Mouse (Mus musculus) CH12F3 (cell line): ENCODE measurements around the gene Ccl8.

Experiments
- in situ Hi-C: fragments of 300-500 bp; cut with MboI; formaldehyde crosslinking; loops from 2 replicates; pipeline ENCODE4 v1.14.3; 2020; ENCODE audit warnings: low sequenced_read_pairs

The Ccl8 gene

DNA sequence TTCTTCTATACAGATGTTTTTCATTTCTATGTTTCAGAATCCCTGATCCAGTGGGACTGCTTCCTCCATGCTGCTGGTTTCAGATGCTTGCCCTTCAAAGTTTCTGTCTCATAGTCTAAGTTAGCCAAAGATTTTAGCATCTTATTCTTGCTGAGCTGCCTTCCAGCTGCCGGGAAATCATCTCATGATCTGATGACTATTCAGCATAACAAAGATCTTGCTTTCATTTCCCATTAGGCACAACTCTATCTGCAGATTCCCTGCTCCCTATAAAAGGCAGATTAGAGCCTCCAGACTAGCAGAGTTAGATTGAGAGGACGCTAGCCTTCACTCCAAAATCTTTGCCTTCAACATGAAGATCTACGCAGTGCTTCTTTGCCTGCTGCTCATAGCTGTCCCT is at the start of gene Ccl8:
TSS of gene Ccl8 (plus strand) at position 301 of the 400 bp plus-strand sequence.
- in situ Hi-C loops: no loop called here

DNA sequence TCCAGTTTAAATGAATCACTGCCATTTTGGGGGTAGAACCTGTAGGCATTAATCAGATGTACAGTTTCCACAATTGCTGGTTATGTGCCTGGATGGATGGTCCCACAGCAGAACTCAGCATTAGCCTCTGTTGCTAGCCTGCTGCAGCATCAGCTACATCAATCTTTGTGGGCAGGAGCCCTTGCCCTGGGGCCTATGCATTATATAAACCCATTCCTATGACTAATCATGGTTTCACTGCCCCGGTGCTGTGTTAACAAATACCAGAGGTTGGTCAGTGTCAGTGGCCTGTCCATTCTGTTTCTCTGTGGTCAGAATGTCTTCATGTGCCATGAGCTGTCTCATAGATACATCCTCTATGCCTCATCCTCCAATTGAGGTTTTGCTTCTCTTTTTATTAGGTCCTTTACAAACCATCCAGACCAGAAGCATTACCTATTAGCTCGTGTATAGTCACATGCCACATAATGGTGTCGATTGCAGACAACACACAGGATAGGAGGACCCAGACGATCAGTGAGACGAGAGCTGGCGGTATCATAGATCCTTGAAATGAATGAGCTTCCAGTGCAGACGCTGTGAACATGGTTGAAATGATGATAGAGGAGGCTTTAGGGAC is 47.9 kb upstream of the Ccl8 start:
- in situ Hi-C loops: no loop called here

DNA sequence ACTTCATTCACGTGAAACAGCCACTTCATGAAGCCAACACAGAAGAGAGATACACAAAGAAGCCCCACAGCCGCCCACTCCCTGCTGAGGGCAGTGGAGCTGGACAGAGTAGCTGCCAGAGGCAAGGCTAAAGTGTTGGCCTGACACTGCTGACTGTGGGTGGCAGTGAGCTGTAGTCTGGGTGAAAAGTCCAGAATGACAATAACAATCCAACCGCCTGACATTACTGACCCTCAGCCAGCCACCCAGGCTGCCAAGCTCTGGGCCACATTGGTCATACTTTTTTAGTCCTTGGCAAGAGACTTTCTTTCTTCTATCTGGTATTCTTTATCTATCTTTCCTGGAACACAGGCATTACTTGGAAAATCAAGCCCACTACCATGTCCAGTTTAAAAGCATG is 43.9 kb upstream of the Ccl8 start:
- in situ Hi-C loops: no loop called here

DNA sequence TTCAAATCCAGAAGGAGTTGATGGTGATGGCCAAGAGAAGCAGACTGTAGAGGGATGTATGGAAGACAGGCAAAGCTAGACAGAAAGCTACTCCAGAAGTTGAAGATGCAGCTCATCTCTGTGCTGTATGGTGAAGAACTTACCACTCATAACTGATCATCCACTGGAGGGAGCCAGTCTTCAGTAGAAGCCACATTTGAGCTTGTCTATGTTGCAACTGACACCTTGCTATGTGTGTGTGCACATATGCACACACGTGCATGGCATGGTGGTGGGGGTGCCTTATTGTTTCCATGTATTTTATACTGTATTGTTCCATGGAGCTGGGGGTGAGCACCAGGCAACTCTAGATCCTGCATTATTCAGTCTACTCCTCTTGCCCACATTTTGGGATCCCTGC is 42.6 kb upstream of the Ccl8 start:
- in situ Hi-C loops: no loop called here

DNA sequence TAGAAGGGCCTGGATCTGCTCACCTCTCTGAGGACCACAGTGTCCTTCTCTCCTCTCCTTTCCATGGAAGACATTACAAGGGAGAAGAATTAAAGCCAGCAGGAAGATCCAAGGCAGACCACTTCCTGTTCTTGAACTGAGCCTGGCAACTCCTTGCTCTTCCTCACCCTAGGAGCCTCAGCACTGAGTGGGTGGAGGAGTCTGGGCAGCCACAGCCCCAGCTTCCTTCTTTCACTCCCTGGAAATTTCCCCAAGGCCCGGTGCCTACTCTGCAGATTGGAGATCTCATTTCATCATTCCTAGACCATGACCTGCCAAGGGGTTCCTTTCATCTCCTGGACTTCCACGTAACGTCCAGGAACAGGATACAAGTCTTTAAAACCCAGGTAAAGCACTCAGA is 42.0 kb upstream of the Ccl8 start:
- in situ Hi-C loops: no loop called here

DNA sequence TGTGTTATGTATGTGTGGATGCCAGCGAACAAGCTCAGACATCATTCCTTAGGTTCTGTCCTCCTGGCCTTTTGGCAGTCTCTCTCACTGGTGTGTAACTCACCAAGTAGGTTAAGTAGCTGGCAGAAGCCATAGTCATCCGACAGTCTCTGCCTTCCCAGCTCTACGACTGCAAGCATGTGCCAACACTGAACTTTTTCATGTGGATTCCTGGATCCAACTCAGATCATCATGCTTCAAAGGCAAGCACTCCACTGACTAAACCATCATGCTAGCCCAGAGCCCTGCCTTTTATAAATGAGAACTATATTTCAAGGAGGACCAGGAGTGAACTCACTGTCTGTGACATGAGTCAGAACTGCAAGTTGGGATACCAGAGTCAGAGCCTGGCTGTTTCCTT is 41.3 kb upstream of the Ccl8 start:
- in situ Hi-C loops: no loop called here

DNA sequence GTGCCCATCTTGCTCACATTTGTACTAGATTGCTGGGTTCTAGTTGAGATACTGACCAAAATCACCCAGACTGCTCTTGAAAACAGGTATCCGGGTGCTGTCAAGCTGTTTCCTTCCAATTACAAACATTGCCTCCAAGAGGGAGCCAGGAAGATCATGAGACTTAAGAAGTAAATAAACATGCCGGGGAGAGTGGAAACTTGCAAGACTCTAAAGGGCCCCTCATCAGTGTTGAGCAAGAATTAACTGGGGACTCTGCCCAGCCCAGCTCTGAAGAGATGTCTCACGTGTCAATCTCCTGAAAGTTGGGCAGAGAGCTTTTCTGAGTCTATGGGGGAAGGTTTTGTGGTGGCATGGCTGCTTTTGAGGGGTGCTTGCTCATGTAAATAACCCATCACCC is 38.0 kb upstream of the Ccl8 start:
- in situ Hi-C loops: no loop called here

DNA sequence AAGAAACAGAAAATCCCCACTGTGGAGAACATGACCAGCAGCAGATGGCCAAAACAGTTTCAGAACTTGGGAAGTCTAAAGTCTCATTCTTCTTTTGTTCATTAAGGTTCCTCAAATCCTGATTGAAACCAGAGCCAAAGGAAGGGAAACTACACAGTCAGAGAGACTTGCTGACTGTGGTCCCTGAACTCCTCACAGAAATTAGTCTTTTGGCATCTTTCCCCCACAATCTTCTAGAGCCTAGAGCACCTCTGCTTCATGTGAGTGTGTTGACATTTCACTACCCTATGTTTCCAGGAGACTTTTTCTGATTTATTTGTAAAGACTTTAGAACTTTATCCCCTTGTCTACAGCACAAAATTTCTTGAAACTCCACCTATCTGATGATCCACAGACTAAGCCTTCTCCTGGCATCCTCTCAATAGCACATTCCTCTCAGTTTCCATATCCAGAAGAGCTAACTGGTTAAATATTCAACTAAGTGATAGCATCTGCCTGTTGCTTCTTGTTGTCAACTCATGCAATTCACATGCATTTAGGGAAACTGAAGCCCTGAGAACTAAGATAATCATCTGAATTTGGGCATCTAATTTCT is 36.8 kb upstream of the Ccl8 start:
- in situ Hi-C loops: no loop called here

DNA sequence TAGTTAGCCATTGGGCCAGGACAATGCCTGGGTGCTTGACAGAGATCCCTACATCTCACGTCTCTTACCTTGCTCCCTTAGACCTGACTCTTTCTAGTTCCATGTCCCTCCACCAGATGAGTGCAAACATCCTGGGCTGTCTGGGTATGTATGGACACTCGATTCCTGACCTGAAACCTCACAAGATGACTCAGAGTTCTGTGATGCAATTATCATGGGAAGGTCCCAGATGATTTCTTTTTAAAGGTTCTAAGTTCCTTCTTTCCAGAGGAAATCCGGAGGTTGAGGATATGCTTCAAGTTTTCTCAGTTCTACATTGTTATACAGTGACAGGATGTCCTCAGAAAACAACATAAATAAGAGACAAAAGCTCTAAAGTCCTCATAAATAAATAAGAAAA is 34.1 kb upstream of the Ccl8 start:
- in situ Hi-C loops: no loop called here

DNA sequence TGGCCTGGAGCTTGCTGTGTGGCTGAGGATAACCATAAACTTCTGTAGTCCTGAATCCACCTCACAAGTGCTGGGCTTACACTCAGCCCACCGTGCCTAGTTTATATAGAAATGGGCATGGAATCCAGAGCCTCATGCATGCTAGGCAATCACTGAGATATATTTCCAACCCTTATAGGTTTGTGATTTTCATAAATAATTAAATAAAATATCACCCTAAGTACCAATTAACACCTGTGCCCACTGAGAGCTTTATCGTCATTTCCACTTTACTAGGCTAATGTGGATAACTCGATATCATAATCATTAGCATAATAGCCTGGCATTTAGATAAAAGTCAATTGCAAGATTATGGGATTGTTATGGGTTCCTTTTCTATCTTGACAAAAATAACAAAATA is 30.6 kb upstream of the Ccl8 start:
- in situ Hi-C loops: no loop called here

DNA sequence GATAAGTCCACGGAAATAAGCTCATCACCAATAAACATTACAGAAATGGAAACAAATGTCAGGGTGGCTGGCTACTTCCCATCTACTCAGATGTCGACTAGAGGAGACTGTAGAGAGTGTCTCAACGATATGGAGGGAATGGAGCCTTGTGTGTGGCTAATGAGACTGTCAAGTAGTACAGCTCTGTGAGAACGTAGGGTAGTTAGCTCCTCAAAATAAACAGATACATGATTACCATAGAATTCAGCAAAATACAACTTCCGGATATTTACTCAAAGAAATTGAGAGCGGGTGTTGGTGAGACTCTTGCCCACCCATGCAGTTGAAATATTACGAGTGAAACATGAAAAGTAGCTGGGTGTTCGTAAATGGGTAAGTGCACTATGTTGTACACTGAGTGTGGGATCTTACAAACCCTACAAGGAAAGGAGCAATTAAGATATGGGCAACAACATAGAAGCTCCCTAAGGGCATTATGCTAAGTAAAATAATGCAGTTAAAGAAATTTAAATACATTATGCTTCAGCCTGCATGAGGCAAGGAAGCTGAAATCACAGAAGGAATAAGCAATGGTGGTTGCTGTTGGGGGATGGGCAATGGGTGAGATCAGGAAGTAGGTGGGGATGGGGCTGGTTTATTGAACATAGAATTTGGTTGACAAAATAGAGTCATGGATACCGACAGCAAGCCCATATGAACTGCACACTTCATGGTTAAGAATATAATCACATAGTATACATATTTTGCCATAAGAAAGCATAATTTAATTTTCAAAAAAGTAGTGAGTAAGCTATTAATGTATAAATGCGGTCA is 15.3 kb upstream of the Ccl8 start:
- in situ Hi-C loops: no loop called here

DNA sequence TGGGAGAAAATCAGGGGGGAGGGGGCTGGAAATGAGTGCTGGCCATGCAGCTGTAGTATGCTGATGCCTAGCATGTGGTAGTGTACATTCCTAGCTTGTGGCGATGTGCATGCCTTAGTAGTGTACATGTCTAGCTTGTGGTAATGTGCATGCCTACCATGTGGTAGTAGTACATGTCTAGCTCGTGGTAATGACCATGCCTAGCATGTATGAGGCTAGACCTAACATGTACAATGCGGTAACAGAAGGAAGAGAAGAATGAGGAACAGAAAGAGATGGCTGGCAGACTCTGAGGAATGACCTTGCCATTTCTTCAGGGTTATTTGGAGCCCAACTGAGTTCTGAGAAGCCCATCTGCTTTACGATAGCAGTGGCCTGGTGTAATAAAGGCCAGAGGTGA is 13.9 kb upstream of the Ccl8 start:
- in situ Hi-C loops: no loop called here

DNA sequence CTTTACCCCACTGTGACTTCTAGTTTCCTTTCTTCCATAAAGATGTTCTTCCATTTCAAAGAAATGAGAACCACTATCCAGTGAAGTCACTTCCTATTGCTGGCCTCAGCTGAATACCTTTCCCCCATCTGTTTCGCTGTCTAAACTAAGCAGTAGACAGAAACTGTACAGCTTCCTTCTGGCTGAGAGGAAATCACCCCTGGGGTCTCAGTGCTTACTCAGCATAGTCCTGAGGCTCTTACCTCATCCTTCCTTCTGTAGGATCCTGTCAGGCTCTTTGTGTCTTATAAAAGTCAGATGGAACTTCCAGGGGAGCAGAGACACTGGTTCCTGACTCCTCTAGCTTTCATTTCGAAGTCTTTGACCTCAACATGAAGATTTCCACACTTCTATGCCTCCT is 13.5 kb upstream of the Ccl8 start, which contains the start of gene Ccl12:
TSS of gene Ccl12 (plus strand) at position 317 of the 400 bp plus-strand sequence.
- in situ Hi-C loops: no loop called here

DNA sequence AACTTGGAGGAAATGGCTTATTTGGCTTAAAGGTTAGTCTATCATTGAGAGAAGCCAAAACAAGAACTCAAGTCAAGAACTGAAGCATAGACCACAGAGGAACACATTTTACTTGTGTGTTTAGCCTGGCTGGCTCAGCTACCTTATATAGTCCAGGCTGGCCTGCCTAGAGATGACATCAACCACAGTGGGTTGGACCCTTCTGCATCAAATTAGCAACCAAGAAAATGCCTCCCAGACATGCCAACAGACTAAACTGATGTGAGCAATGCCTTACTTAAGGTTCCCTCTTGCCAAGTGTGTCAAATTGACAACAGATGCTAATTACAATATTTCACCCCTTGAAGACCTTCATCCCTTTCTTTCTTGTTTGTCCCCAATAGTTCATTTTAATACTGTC is 5.4 kb upstream of the Ccl8 start:
- in situ Hi-C loops: no loop called here

DNA sequence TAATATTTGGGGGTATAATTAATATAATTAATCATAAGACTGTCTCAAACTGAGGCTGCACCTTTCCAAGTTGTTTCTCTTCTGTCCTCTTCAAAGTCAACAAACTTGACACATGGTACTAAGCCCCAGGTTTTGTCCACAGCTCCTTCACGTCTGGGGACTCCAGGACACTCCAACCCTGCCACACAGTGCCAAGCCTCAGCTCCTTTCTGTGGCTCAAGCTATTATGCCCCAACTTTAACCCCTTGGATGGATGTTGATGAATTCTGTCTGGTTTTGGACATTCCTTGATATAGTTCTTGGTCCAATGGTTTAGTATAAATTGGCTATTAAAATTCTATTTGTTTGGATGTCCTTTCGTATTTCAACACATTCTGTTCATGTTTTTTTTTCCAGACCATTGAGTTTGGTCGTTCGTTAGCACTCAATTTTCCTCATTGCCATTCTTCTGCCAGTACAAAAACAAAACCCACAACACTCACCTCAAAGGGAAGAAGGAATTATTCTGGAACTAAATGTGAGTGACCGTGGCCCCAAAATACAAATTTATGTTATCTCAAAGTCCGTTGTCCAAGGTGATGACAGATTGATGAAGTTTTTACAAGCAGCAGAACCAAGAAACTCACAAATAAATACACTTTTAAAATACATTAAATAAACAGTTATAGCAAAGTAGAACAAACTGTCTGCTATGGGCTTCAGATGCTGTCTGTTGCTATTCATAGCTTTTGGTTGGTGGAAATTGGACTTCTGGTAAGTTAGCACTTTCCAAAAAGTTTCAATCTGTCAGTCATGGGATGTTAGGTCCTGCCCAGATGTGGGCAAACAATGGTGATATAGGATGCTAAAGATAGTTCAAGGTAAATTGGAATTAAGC is 4.4 kb upstream of the Ccl8 start:
- in situ Hi-C loops: no loop called here

DNA sequence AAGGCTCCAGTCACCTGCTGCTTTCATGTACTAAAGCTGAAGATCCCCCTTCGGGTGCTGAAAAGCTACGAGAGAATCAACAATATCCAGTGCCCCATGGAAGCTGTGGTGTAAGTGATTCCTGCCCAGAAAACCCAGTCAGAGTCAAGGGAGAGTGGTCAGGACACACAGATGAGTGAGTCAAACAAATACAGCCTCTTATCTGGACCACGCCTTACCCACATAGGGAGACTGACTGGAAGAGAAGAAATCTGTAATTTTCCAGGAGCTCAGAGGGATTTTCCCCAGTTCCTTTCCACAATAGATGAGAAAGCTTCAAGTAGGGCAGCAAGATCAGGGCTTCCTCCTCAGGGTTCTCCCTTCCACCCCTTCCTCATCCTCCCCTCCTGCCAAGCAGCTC is 1.1 kb downstream of the Ccl8 start:
- in situ Hi-C loops: no loop called here

DNA sequence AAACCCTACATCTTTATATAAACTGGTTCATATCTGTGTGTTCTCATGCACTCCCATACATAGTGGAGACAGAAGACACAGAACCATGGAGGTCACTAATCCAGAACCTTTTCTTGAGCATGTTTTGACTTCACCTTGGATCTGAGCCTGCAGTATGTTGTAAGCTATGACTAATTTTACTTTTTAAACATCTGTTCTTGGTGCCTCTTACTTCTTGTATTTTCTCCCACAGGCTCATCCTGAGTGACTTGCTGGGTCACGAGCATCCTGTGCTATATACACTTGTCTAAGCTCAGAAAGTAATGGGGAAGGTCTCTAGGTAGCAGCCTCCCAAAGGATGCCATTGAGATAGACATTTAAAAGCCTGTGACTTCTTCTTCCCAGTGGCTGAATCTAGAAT is 18.0 kb downstream of the Ccl8 start:
- in situ Hi-C loops: no loop called here

DNA sequence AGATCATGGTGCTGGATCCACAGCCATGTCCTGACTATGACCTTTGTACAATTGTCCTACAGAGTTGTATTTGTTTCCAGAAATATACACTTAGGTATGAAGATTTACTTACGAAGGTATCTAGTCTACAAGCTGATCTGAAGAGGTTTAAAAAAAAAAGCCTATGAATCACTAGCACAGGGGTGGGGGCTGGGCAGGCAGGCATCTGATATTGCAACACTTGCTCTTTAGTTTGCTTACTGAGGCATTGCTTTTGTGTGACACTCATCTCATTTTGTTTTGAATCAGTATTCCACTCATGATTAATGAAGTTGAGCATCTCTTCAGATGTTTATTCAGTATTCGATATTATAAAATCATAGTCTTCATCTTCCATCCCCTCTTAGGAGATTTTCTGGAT is 21.2 kb downstream of the Ccl8 start:
- in situ Hi-C loops: no loop called here

DNA sequence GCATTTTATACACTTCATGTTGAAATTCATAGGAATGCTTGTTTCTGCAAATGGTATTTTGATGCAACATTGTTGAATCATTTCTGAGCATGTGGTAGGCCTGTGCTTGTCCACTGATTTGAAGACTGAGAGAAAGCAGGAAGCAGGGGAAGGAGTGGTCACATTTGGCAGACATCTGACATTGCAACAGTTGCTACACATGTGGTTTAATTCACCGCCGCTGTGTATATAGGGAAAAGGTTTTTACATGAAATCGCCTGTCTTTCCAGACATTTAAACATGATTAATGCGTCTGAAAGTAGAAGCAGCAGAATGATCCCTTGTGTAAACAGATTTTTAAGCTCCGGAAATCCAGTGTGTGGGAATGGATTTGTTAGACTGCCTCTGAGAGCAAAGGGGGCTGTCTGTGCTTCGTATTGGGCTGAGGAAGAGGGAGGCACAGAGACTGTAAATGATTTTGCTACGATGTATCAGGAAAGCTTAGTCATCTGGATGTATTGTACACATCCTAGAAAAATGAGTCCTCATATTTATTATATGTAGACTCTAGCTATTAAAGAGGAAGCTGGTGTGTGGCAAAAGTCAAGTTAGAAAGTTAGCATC is 24.6 kb downstream of the Ccl8 start:
- in situ Hi-C loops: no loop called here

DNA sequence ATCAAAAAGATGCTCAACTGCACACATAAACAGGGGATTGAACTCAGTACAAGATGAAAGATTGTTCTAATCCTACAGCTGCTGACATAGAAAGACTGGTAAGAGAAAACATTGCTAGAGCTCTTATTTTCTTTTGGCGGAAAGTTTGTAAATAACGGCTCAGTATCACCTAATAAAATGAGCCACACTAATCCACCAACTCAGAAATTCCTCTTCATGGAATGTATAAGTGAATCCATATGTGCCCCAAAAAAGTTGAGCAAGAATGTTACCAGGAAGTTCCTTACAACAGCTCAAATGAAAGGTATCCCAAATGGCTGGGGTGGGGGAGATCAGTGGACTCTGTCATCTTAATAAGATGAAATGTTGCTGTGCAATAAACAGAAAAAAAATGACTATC is 44.1 kb downstream of the Ccl8 start:
- in situ Hi-C loops: no loop called here

DNA sequence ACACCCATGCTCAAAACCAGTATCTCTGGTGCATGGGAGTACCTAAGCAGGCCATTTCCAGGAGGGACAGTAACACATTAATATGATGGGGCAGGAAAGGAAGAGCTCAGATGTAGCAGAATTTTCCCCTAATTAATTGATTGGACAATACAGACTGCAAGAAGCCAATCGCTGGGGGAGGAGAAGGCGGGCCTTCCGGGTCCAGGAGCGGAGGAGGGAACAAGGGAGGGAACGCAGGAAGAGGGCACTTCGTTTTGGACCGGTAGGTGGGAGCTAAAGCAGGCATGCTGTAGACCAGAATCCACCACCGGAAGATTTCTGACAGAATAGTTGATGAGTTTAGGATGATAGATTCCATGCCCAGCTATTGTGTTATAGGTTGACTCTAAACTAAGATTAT is 48.3 kb downstream of the Ccl8 start:
- in situ Hi-C loops: no loop called here
